Mouse (Mus musculus): Measurements from ENCODE around the gene Lrrc29.
"Not testable (repeated sequence)": the region's sequence is repeated elsewhere in the genome, so short reads cannot be mapped to it uniquely, and the experiment has no call there.

The Lrrc29 gene

DNA sequence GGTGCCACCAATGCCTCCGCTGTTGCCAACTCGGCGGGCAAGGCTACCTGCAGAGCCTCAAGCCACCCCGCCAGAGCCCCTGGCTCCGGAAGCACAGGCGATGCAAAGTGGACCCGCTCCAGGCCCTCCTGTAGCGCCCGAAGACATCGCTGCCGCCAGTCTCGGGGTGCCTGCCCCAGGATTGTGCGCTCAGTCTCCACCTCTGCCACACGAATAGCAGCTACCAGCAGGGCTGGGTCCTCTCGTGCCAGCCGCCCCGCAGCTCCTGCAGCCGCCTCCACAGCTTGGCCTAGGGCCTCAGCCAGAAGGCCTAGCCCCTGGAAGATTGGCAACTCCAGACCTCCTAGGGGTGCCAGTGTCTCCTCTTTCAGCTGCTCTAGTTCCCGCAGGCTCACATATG is 32.7 kb downstream of the Lrrc29 start:
- peak overlapping the region; percentile 79 for H3K4me3 ChIP-seq (replicated peaks; ENCODE audit: low read length)
- H3K4me1 ChIP-seq (replicated peaks; ENCODE audit: low read depth, low read length), result peaks cover 75% of the 10 kb centered on the region
- TF ChIP-seq CTCF (conservative IDR thresholded peaks at IDR 0.05; ENCODE audit: low read length), result no peak
- no peak for TF ChIP-seq POU5F1 (IDR thresholded peaks at IDR 0.05; ENCODE audit: borderline replicate concordance, low read length)
- TF ChIP-seq NANOG (IDR thresholded peaks at IDR 0.05; ENCODE audit: borderline replicate concordance, low read length), result no peak
- peaks cover 3% of the 10 kb centered on the region for H3K36me3 ChIP-seq (ENCODE audit: insufficient read depth, low read length)
- peaks cover 26% of the 10 kb centered on the region for H3K27me3 ChIP-seq (ENCODE audit: insufficient read depth, low read length)
- no peaks in the 10 kb centered on the region for H3K9me3 ChIP-seq (ENCODE audit: low read length)

GRCm38 (mm10) chr8:105292471-105292870 is 33.6 kb downstream of the Lrrc29 start:
- TF ChIP-seq NANOG (IDR thresholded peaks at IDR 0.05; ENCODE audit: borderline replicate concordance, low read length), result no peak
- TF ChIP-seq CTCF (conservative IDR thresholded peaks at IDR 0.05; ENCODE audit: low read length), result no peak
- TF ChIP-seq POU5F1 (IDR thresholded peaks at IDR 0.05; ENCODE audit: borderline replicate concordance, low read length), result no peak
- peak overlapping the region; percentile 79 for H3K4me3 ChIP-seq (replicated peaks; ENCODE audit: low read length)
- no peaks in the 10 kb centered on the region for H3K36me3 ChIP-seq (ENCODE audit: insufficient read depth, low read length)
- H3K27me3 ChIP-seq (ENCODE audit: insufficient read depth, low read length), result peaks cover 26% of the 10 kb centered on the region
- H3K9me3 ChIP-seq (ENCODE audit: low read length), result no peaks in the 10 kb centered on the region
- H3K4me1 ChIP-seq (replicated peaks; ENCODE audit: low read depth, low read length), result peaks cover 77% of the 10 kb centered on the region

DNA sequence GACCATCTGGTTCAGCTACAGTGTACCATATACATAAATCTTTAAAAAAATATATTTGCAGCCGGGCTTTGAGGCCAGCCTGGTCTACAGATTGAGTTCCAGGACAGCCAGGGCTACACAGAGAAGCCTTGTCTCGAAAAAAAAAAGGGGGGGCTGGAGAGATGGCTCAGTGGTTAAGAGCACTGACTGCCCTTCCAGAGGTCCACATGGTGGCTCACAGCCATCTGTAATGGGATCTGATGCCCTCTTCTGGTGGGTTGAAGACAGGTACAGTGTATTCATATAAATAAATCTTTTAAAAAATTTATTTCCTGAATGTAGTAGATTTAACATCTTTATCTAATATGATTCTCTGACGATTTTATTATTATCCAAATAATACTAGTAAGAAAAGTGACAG is 34.3 kb downstream of the Lrrc29 start:
- not testable (repeated sequence) for H3K4me3 ChIP-seq (replicated peaks; ENCODE audit: low read length); H3K9me3 ChIP-seq (ENCODE audit: low read length); H3K36me3 ChIP-seq (ENCODE audit: insufficient read depth, low read length)
- H3K27me3 ChIP-seq (ENCODE audit: insufficient read depth, low read length), result peaks cover 27% of the 10 kb centered on the region
- H3K4me1 ChIP-seq (replicated peaks; ENCODE audit: low read depth, low read length), result peaks cover 73% of the 10 kb centered on the region

DNA sequence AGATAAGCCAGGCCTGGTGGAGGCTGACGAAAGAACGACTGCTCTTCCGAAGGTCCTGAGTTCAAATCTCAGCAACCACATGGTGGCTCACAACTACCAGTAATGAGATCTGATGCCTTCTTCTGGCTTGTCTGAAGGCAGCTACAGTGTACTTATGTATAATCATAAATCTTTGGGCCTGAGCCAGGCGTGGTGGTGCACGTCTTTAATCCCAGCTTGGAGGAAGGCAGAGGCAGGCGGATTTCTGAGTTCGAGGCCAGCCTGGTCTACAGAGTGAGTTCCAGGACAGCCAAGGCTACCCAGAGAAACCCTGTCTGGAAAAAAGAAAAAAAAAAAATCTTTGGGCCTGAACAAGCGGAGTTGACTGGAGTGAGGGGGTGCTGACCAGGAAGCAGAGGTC is 34.7 kb downstream of the Lrrc29 start:
- Histone ChIP-seq H3K4me1 (replicated peaks; ENCODE audit: low read depth, low read length) (peaks cover 73% of the 10 kb centered on the region), H3K27me3 (ENCODE audit: insufficient read depth, low read length) (peaks cover 30% of the 10 kb centered on the region)
- H3K4me3 ChIP-seq (replicated peaks; ENCODE audit: low read length); H3K9me3 ChIP-seq (ENCODE audit: low read length); H3K36me3 ChIP-seq (ENCODE audit: insufficient read depth, low read length): not testable (repeated sequence)

DNA sequence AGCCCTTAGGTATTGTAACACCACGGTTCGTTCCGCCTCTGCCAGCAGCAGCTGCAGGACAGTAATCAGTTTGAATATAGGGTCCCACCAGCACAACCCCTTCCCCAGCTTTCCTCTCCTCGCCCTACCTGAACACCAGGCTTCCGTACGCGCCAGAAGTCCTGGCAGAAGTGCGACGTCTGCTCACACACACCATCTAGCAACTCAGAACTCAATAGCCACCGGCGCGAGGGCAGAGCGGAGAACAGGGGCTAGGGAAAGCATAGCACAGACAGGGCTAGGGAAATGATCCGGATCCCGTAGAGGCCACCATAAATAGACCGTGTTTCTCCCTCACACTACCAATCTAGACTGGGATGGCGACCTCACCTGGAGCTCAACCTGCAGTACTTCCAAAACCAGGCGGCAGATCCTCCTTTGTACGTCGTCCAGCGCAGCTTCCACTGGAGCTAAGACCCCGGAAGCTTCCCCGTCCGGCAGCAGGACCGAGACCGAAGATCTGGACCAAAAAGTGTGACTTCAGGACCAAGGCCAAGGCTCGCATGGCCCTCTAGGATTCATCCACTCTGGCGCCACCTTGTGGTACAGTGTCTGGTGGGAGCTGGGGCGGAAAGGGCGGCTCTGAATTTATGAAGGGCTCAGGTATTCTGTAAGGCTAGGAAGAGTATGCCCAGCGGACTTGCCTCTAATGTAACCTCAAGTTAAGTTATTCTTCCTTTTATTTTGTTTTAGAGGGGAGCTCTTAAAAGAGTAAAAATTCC is 35.3 kb downstream of the Lrrc29 start:
- H3K4me3 ChIP-seq (replicated peaks; ENCODE audit: low read length), result peak overlapping the region; percentile 87
- H3K27me3 ChIP-seq (ENCODE audit: insufficient read depth, low read length), result peaks cover 34% of the 10 kb centered on the region
- peaks cover 3% of the 10 kb centered on the region; the same call in 1 of the 2 replicates for H3K36me3 ChIP-seq (ENCODE audit: insufficient read depth, low read length)
- H3K9me3 ChIP-seq (ENCODE audit: low read length), result no peaks in the 10 kb centered on the region
- peaks cover 73% of the 10 kb centered on the region for H3K4me1 ChIP-seq (replicated peaks; ENCODE audit: low read depth, low read length)
- peak; percentile 94 for TF ChIP-seq CTCF (conservative IDR thresholded peaks at IDR 0.05; ENCODE audit: low read length)
- TF ChIP-seq POU5F1 (IDR thresholded peaks at IDR 0.05; ENCODE audit: borderline replicate concordance, low read length), result no peak

- Histone ChIP-seq H3K9me3 (ENCODE audit: low read length) (no peaks in the 10 kb centered on the region), H3K4me1 (replicated peaks; ENCODE audit: low read depth, low read length) (peaks cover 73% of the 10 kb centered on the region), H3K4me3 (replicated peaks; ENCODE audit: low read length) (peak within 1 kb of the TSS; percentile 87), H3K36me3 (ENCODE audit: insufficient read depth, low read length) (peaks cover 10% of the 10 kb centered on the region), H3K27me3 (ENCODE audit: insufficient read depth, low read length) (peaks cover 42% of the 10 kb centered on the region)
- TF ChIP-seq POU5F1 (IDR thresholded peaks at IDR 0.05; ENCODE audit: borderline replicate concordance, low read length) (no peak), CTCF (conservative IDR thresholded peaks at IDR 0.05; ENCODE audit: low read length) (no peak; the same call in 1 of the 2 replicates), NANOG (IDR thresholded peaks at IDR 0.05; ENCODE audit: borderline replicate concordance, low read length) (no peak)
Observed at GRCm38 (mm10) chr8:105289805-105290460, 36.1 kb downstream of the Lrrc29 start, which contains the start of gene 4931428F04Rik. 4931428F04Rik (minus strand) TSS chr8:105289864.

DNA sequence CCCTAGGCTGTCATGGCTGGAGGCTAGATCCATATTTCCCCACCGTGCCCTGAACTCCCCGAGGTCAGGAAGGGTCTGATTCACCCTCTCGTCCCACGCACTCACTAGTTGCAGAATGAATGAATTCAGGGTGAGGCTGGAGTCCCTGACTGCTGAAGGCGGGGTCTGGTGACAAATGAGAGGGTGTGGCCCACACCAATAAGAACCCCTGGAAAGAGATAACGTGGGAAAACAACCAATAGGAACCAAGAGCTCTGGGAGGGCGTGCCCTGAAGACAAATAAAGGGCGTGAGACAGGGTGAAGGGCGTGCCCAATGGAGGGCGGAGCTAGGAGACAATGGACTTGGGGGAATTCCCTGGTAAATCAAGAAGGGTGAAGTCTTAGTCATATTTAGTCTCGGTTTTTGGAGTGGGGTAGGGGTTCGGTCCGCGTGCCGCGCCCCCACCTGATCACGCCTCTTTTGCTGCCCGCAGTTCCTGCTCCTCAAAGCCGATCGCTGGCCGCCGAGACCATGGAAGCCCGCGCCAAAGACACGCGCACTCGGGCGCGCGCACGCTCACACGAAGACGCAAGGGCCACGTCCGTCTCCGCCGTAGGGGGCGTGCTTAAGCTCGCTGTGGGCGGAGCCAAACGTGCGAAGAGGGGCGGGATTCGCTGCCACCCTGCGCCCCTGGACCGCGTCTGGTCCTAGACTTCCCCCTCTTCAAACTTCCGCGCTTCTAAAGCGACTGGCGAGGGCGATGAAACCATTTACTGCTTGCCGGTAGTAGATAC is 36.9 kb downstream of the Lrrc29 start:
- H3K27me3 ChIP-seq (ENCODE audit: insufficient read depth, low read length), result peaks cover 48% of the 10 kb centered on the region
- peaks cover 67% of the 10 kb centered on the region for H3K4me1 ChIP-seq (replicated peaks; ENCODE audit: low read depth, low read length)
- TF ChIP-seq CTCF (conservative IDR thresholded peaks at IDR 0.05; ENCODE audit: low read length) (no peak), POU5F1 (IDR thresholded peaks at IDR 0.05; ENCODE audit: borderline replicate concordance, low read length) (no peak), NANOG (IDR thresholded peaks at IDR 0.05; ENCODE audit: borderline replicate concordance, low read length) (no peak)
- H3K36me3 ChIP-seq (ENCODE audit: insufficient read depth, low read length), result peaks cover 15% of the 10 kb centered on the region
- H3K4me3 ChIP-seq (replicated peaks; ENCODE audit: low read length), result peak overlapping the region; percentile 87
- no peaks in the 10 kb centered on the region for H3K9me3 ChIP-seq (ENCODE audit: low read length)

DNA sequence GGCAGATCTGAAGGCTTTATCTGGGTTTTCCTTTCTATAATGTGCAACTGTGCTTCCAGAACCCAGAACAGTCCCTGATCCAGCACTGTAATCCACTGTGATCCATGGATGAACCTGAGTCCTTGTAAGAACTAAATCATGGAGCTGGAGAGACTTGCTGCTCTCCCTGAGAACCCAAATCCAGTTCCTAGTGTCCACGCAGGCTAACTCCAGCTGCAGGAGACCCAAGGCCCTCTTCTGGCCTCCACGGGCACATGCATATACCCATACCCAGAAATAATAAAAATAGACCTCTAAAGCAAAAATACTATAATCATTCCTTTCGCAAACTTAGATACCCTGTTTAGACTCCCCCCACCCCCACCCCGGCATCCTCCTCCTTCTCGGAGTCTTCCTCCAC is 37.8 kb downstream of the Lrrc29 start:
- H3K9me3 ChIP-seq (ENCODE audit: low read length), result no peaks in the 10 kb centered on the region
- H3K4me1 ChIP-seq (replicated peaks; ENCODE audit: low read depth, low read length), result peaks cover 64% of the 10 kb centered on the region
- TF ChIP-seq POU5F1 (IDR thresholded peaks at IDR 0.05; ENCODE audit: borderline replicate concordance, low read length) (no peak), NANOG (IDR thresholded peaks at IDR 0.05; ENCODE audit: borderline replicate concordance, low read length) (no peak), CTCF (conservative IDR thresholded peaks at IDR 0.05; ENCODE audit: low read length) (no peak)
- peaks cover 15% of the 10 kb centered on the region for H3K36me3 ChIP-seq (ENCODE audit: insufficient read depth, low read length)
- H3K4me3 ChIP-seq (replicated peaks; ENCODE audit: low read length), result peak overlapping the region; percentile 87; the same call in 1 of the 2 replicates
- peaks cover 45% of the 10 kb centered on the region for H3K27me3 ChIP-seq (ENCODE audit: insufficient read depth, low read length)

Measured in E14TG2a.4 (cell line).